Mouse (Mus musculus) 416B (cell line): ENCODE measurements around the gene Gm3020.
"Not testable (repeated sequence)": the region's sequence is repeated elsewhere in the genome, so short reads cannot be mapped to it uniquely, and the experiment has no call there.

Experiments
- DNase-seq: peaks from one replicate; pipeline ENCODE4 v3.0.0; 2011; ENCODE audit warnings: low read depth

Gm3020 gene

DNA sequence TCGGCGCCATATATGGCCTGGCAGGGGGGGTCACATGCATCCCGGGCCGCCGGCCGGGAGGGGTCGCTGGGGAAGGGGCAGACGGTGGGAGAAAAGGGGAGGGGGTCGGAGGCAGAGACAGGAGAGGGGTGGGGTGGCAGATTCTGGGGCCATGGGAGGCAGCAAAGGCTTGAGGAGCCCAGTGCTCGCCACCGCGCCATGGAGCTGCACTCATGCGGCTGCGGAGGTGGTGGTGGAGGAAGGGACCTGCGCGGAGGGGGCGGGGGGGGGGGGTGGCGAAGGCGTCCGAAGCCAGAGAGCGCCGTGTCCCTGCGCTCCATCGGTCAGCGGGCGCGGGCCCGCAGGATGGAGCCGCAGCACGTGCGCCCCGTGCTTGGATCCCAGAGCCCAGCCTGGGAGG lies at the start of gene Gm3020:
Gene Gm3020 (plus strand): TSS at position 301 of the 400 bp plus-strand sequence.
- DNase-seq, result not testable (repeated sequence)

DNA sequence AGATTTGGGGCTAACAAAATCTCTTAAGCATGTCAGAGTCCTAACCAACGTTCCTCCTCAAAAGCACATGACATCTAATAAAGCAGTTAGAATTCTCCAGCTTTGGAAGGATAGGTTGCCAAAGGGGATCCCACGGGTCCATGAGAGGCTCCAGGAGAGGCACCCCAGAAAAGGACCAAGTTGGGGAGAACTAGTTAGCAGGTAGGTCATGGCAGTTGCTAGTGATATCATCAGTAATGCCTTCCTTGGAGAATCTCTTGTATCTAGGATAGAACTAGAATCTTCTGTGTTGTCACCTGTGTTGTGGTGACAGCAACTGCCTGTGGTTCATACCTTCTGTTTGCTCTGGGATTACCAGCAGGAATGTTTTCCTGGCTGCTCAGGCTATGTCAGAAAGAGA lies 17.6 kb upstream of the Gm3020 start, which contains the start of gene Gm3012:
Gene Gm3012 (plus strand): TSS at position 301 of the 400 bp plus-strand sequence.
- DNase-seq, result not testable (repeated sequence)

DNA sequence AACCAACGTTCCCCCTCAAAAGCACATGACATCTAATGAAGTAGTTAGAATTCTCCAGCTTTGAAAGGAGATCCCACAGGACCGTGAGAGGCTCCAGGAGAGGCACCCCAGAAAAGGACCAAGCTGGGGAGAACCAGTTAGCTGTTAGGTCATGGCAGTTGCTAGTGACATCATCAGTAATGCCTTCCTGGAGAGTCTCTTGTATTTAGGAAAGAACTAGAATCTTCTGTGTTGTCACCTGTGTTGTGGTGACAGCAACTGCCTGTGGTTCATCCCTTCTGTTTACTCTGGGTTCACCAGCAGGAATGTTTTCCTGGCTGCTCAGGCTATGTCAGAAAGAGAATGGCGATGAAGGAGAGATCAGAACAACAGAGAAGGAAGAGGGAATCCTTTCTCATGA lies 36.7 kb downstream of the Gm3020 start, which contains the start of gene Gm3043:
Gene Gm3043 (plus strand): TSS at position 301 of the 400 bp plus-strand sequence.
- not testable (repeated sequence) for DNase-seq
